Mouse (Mus musculus) effector memory CD4-positive, alpha-beta T cell, adult 7 months (primary cell): ENCODE data around the gene Rdh8. TPM values are rescaled to one million over a fixed set of nuclear protein-coding genes. Genes with fewer than 3 reads are reported as not detected.

Experiments
- polyA plus RNA-seq: library from polyadenylated mRNA; unstranded; fragments of 100-300 nt; shearing (Covaris generic); gene quantifications from one replicate; pipeline ENCODE4 v1.2.1, GENCODE M21; 2017

The Rdh8 gene
- not detected for polyA plus RNA-seq

DNA sequence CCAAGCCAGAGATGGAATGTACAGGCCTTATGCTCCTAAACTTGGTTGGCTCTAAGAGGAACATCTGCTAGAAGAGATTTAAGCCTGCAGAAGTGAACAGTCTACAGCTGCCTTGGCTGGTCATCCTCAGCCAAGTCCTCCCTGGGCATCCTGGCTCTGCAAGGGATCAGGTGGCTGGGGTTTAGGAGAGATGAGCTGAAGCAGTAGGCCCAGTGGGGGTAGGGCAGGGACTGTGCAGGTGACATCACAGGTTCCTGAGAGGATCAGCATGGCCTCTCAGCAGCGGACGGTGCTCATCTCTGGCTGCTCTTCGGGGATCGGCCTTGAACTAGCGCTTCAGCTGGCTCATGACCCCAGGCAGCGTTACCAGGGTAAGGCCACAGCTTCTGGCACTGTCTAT is at the start of gene Rdh8:
Rdh8 (plus strand) TSS at position 268 of the 400 bp plus-strand sequence.

DNA sequence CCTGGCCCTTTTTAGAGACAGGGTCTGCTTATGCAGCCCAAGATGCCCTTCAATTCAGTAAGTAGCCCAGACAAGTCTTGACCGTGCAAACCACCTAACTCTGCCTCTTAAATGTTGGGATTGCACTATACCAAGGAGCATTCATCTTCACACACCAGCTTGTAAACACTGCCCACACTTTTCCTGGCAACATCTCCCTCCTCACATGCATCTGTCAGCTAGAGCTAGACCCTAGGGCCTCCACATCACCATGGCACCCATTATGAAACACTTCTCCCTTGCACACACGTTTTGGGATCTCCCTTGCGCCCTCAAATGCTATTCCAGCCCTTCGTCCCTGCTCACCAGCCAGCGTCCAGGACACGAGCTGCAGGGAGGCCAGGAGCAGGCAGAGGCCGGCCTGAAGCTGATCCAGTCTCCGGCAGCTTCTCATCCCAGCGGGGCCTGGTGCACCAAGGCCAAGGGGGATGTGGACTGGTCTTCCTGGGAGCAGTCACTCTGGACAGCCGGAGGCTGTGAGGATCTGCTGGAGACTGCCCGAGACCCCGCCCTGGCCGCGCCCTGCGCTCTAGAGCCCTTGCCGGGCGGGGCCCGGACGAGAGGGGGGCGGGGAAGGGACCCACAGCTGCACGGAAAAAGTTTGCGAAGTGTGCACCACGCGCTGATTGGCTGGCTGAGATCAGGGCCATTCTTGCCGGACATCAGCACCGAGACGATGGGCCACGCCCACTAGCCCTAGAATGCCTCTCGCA is 3.6 kb upstream of the Rdh8 start, which contains the start of gene Col5a3:
Col5a3 (minus strand) TSS at position 547 of the 752 bp plus-strand sequence.

GRCm38 (mm10) chr9:20868448-20869001 is 50.2 kb downstream of the Rdh8 start, which contains the start of gene A230050P20Rik:
A230050P20Rik (plus strand) TSS chr9:20868642.

Other genes starting within 250 kb of the Rdh8 start
- 8.0 TPM for gene Zfp846, start 237.2 kb upstream of the Rdh8 start, polyA plus RNA-seq
- gene Ubl5, start 175.6 kb upstream of the Rdh8 start, polyA plus RNA-seq: 437 TPM
- 91.4 TPM for gene Fbxl12, start 173.7 kb upstream of the Rdh8 start, polyA plus RNA-seq
- gene Pin1, start 166.4 kb upstream of the Rdh8 start, polyA plus RNA-seq: 17.8 TPM
- 0.27 TPM for gene Olfm2, start 72.2 kb upstream of the Rdh8 start, polyA plus RNA-seq
- not detected for gene Col5a3, start 3.4 kb upstream of the Rdh8 start, polyA plus RNA-seq
- gene A230050P20Rik, start 50.1 kb downstream of the Rdh8 start, polyA plus RNA-seq: 33.1 TPM
- gene Angptl6, start 61.2 kb downstream of the Rdh8 start, polyA plus RNA-seq: 1.1 TPM
- 97.3 TPM for gene Ppan, start 69.7 kb downstream of the Rdh8 start, polyA plus RNA-seq
- 332 TPM for gene Eif3g, start 80.1 kb downstream of the Rdh8 start, polyA plus RNA-seq
- gene Dnmt1, start 141.4 kb downstream of the Rdh8 start, polyA plus RNA-seq: 67.8 TPM
- 10.3 TPM for gene S1pr2, start 158.3 kb downstream of the Rdh8 start, polyA plus RNA-seq
- 101 TPM for gene Mrpl4, start 184.2 kb downstream of the Rdh8 start, polyA plus RNA-seq
- 268 TPM for gene Icam1, start 197.5 kb downstream of the Rdh8 start, polyA plus RNA-seq
- gene Icam4, start 210.9 kb downstream of the Rdh8 start, polyA plus RNA-seq: 1.4 TPM
- gene Icam5, start 213.6 kb downstream of the Rdh8 start, polyA plus RNA-seq: not detected
- 0.73 TPM for gene Zglp1, start 248.6 kb downstream of the Rdh8 start, polyA plus RNA-seq